In the genomic region with DNA sequence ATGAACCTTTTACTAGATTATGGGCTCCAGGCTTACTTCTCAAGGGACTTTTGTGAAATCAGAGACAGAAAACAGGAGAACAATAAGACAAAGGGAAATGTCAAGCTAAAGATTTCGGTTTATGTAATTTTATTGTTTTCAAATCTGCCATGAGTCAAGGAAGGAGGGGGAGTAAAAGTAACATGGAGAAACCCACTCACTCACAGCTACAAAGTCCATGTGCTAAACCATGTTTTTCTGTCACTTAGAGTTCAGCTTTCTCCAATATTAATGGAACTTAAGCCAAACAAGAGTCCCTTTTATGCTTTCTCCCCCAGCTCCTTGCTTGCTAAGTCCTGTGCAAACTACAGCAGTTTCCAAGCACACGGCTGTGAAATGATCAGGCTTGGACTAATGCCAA, we compare ENCODE assay signal across 16 mouse cellular contexts. TPM values are rescaled to one million over a fixed set of nuclear protein-coding genes. Genes with fewer than 3 reads are reported as not detected.
"Had no signal": no experiment of that assay in that cellular context is flagged by ENCODE, and none has a peak within 500 bp of the region (broad histone marks: within the 10 kb centered on the region; RNA-seq: fewer than 3 reads in every experiment).

No protein-coding gene starts in this region.

- H3K27me3 ChIP-seq: neural tube, embryonic 15.5 days; stomach, embryonic 15.5 days had no signal

- H3K4me2 ChIP-seq: neural tube, embryonic 13.5 days; neural tube, embryonic 15.5 days; stomach, embryonic 15.5 days had no signal

- H3K4me3 ChIP-seq: neural tube, embryonic 13.5 days; neural tube, embryonic 15.5 days; stomach, embryonic 15.5 days had no signal

- H3K9ac ChIP-seq: neural tube, embryonic 13.5 days; neural tube, embryonic 15.5 days; stomach, embryonic 15.5 days had no signal

- H3K4me1 ChIP-seq: neural tube, embryonic 13.5 days; neural tube, embryonic 15.5 days; stomach, embryonic 15.5 days had no signal

- DNase-seq: right cerebral cortex, adult 18-20 months; right cerebral cortex, postnatal 14 days; right cerebral cortex, postnatal 25 days; right cerebral cortex, postnatal 4 days; spleen, adult 18-20 months; thymus, adult 18-20 months; thymus, adult 2 months; thymus, postnatal 14 days; thymus, postnatal 25 days; thymus, postnatal 36 days; thymus, postnatal 4 days had no signal

- H3K27ac ChIP-seq: neural tube, embryonic 13.5 days; neural tube, embryonic 15.5 days; stomach, embryonic 15.5 days; stomach, postnatal 0 days had no signal

- H3K9me3 ChIP-seq: neural tube, embryonic 13.5 days; neural tube, embryonic 15.5 days; stomach, embryonic 15.5 days had no signal

- H3K36me3 ChIP-seq: neural tube, embryonic 13.5 days; neural tube, embryonic 15.5 days; stomach, embryonic 15.5 days had no signal

RNA-seq across cellular contexts. Expression of a gene that starts 10.5 kb away (rescaled TPM):
- total RNA-seq: neutrophil, adult 5-6 weeks had no signal
